8 mouse cellular contexts compared by ENCODE assay signal in the genomic region with DNA sequence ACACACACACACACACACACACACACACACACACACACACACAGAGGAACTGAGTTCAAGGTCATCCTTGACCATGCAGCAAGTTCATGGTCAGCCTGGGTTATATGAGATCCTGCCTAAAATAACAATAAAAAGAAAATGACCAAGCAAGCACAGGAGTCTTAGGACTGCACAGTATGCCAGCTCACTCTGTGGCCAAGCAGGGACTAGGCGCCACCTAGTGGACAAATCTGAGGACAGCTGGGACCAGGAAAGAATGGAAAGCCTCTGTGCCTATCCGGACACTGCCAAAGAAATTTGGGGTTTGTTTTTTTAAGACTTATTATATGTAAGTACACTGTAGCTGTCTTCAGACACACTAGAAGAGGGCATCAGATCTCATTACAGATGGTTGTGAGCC. TPM values are rescaled to one million over a fixed set of nuclear protein-coding genes. Genes with fewer than 3 reads are reported as not detected.
DNase-seq lines count a peak whose midpoint lies in the region; ATAC-seq and TF ChIP-seq lines count a peak whose summit lies in the region.

No protein-coding gene starts in this region.

- no peak overlapping the region for H3K4me3 ChIP-seq in C2C12 (ENCODE audit: insufficient read depth, poor library complexity, severe bottlenecking)
- H3K4me3 ChIP-seq in embryonic facial prominence, embryonic 10.5 days: no peak overlapping the region
- H3K4me3 ChIP-seq in kidney, embryonic 15.5 days (replicated peaks): no peak overlapping the region
- no peak overlapping the region for H3K4me3 ChIP-seq in liver, embryonic 12.5 days
- no peak overlapping the region for H3K4me3 ChIP-seq in stomach, embryonic 15.5 days (replicated peaks)

- DNase-seq in adrenal gland, postnatal 10 days: peak; percentile 84
- DNase-seq in embryonic facial prominence, embryonic 10.5 days (ENCODE audit: low spot score): peak; percentile 81
- DNase-seq in heart, adult 8-10 months (ENCODE audit: low spot score): peak; percentile 81
- DNase-seq in natural killer cell, adult 2 months (ENCODE audit: low spot score in 2 of 2): peak; percentile 51 to 68

- peaks cover 87% of the 10 kb centered on the region for H3K36me3 ChIP-seq in C2C12 (ENCODE audit: control insufficient read depth, insufficient read depth)
- H3K36me3 ChIP-seq in embryonic facial prominence, embryonic 10.5 days (replicated peaks): peaks cover 89% of the 10 kb centered on the region
- H3K36me3 ChIP-seq in kidney, embryonic 15.5 days: peaks cover 82% of the 10 kb centered on the region
- peaks cover 84% of the 10 kb centered on the region for H3K36me3 ChIP-seq in liver, embryonic 12.5 days
- peaks cover 56% of the 10 kb centered on the region for H3K36me3 ChIP-seq in stomach, embryonic 15.5 days

- H3K27ac ChIP-seq in embryonic facial prominence, embryonic 10.5 days (replicated peaks): no peak overlapping the region
- no peak overlapping the region for H3K27ac ChIP-seq in kidney, embryonic 15.5 days
- H3K27ac ChIP-seq in liver, embryonic 12.5 days: peak overlapping the region; percentile 60
- no peak overlapping the region for H3K27ac ChIP-seq in stomach, embryonic 15.5 days

- H3K4me2 ChIP-seq in kidney, embryonic 15.5 days: no peak overlapping the region
- no peak overlapping the region for H3K4me2 ChIP-seq in liver, embryonic 12.5 days
- H3K4me2 ChIP-seq in stomach, embryonic 15.5 days: no peak overlapping the region

- 23% methylated on average over 2 of the region's 2 CpGs for WGBS in embryonic facial prominence, embryonic 10.5 days
- 19% methylated on average over 2 of the region's 2 CpGs for WGBS in kidney, embryonic 15.5 days
- 38% methylated on average over 2 of the region's 2 CpGs for WGBS in liver, embryonic 12.5 days (ENCODE audit: insufficient replicate concordance)
- WGBS in stomach, embryonic 15.5 days: 9% methylated on average over 2 of the region's 2 CpGs

- peaks cover 2% of the 10 kb centered on the region for H3K79me3 ChIP-seq in C2C12 (ENCODE audit: low read depth)

- peaks cover 9% of the 10 kb centered on the region for H3K4me1 ChIP-seq in embryonic facial prominence, embryonic 10.5 days
- peaks cover 14% of the 10 kb centered on the region for H3K4me1 ChIP-seq in kidney, embryonic 15.5 days
- H3K4me1 ChIP-seq in liver, embryonic 12.5 days: peaks cover 33% of the 10 kb centered on the region
- H3K4me1 ChIP-seq in stomach, embryonic 15.5 days: peaks cover 9% of the 10 kb centered on the region

- H3ac ChIP-seq in C2C12 (ENCODE audit: control insufficient read depth, insufficient read length, low read depth): no peak overlapping the region

- peaks cover 7% of the 10 kb centered on the region for H3K79me2 ChIP-seq in C2C12 (ENCODE audit: control insufficient read depth, insufficient read depth)

- ATAC-seq in kidney, embryonic 15.5 days (replicated peaks; ENCODE audit: low FRiP score): peak; percentile 74
- 0 out of 2 replicates have a peak, but pooled peaks have one; percentile 30 for ATAC-seq in liver, embryonic 12.5 days
- peak; percentile 74 for ATAC-seq in stomach, embryonic 15.5 days (ENCODE audit: insufficient read depth, low FRiP score, low read depth)

- peak; percentile 82 for TF ChIP-seq CTCF in C2C12 (IDR thresholded peaks at IDR 0.05; ENCODE audit: control insufficient read depth, insufficient read depth, insufficient read length)

- H3K9ac ChIP-seq in kidney, embryonic 15.5 days: no peak overlapping the region
- H3K9ac ChIP-seq in liver, embryonic 12.5 days: no peak overlapping the region
- H3K9ac ChIP-seq in stomach, embryonic 15.5 days: no peak overlapping the region

- no peaks in the 10 kb centered on the region for H3K27me3 ChIP-seq in C2C12 (ENCODE audit: control insufficient read depth, insufficient read depth, insufficient read length)
- no peaks in the 10 kb centered on the region for H3K27me3 ChIP-seq in embryonic facial prominence, embryonic 10.5 days (replicated peaks; ENCODE audit: low read depth, poor library complexity, severe bottlenecking)
- no peaks in the 10 kb centered on the region for H3K27me3 ChIP-seq in kidney, embryonic 15.5 days
- no peaks in the 10 kb centered on the region for H3K27me3 ChIP-seq in liver, embryonic 12.5 days (replicated peaks)
- H3K27me3 ChIP-seq in stomach, embryonic 15.5 days (replicated peaks): no peaks in the 10 kb centered on the region

- peaks cover 10% of the 10 kb centered on the region; the same call in 1 of the 2 replicates for H3K9me3 ChIP-seq in embryonic facial prominence, embryonic 10.5 days
- no peaks in the 10 kb centered on the region for H3K9me3 ChIP-seq in kidney, embryonic 15.5 days (replicated peaks)
- peaks cover 7% of the 10 kb centered on the region for H3K9me3 ChIP-seq in liver, embryonic 12.5 days (replicated peaks)
- H3K9me3 ChIP-seq in stomach, embryonic 15.5 days: no peaks in the 10 kb centered on the region

TF ChIP-seq in C2C12, 6 proteins besides CTCF, POLR2A, EP300 and RAD21:
- TF ChIP-seq USF1 (IDR thresholded peaks at IDR 0.05; ENCODE audit: low read depth): no peak
- no peak for TF ChIP-seq MAX (IDR thresholded peaks at IDR 0.05)

RNA-seq across cellular contexts. Expression of a gene that starts 35.2 kb away (rescaled TPM):
- polyA plus RNA-seq in C2C12 (2012; fragmentation: generic; extraction: Trizol): 62.6 TPM
- 100 to 1,000 TPM; 104 to 137 TPM for total RNA-seq in adrenal gland, postnatal 10 days (2021)
- 240 and 247 TPM in 2 replicates for polyA plus RNA-seq in embryonic facial prominence, embryonic 10.5 days (2016; fragmentation: Nextera tagmentation; extraction: Ambion mirVana)
- total RNA-seq in heart, adult 8-10 months (2022): 10 to 100 TPM; 47.4 to 70.9 (median 55.8) TPM
- polyA plus RNA-seq in kidney, embryonic 15.5 days (2015; fragmentation: Nextera tagmentation; extraction: Ambion mirVana): 257 and 267 TPM in 2 replicates
- 170 and 173 TPM in 2 replicates for polyA plus RNA-seq in liver, embryonic 12.5 days (2016; fragmentation: Nextera tagmentation; extraction: Ambion mirVana)
- 226 and 233 TPM in 2 replicates for polyA plus RNA-seq in stomach, embryonic 15.5 days (2015; fragmentation: Nextera tagmentation; extraction: Ambion mirVana)

RNA-seq across cellular contexts. Expression of a gene that starts 45.4 kb away (rescaled TPM):
- polyA plus RNA-seq in C2C12 (2012; fragmentation: generic; extraction: Trizol): 139 TPM
- total RNA-seq in adrenal gland, postnatal 10 days (2021): 100 to 1,000 TPM; 109 to 128 TPM
- polyA plus RNA-seq in embryonic facial prominence, embryonic 10.5 days (2016; fragmentation: Nextera tagmentation; extraction: Ambion mirVana): 207 and 211 TPM in 2 replicates
- 100 to 1,000 TPM; 236 to 258 (median 249) TPM for total RNA-seq in heart, adult 8-10 months (2022)
- polyA plus RNA-seq in kidney, embryonic 15.5 days (2015; fragmentation: Nextera tagmentation; extraction: Ambion mirVana): 200 TPM in 2 replicates
- 161 and 169 TPM in 2 replicates for polyA plus RNA-seq in liver, embryonic 12.5 days (2016; fragmentation: Nextera tagmentation; extraction: Ambion mirVana)
- 141 and 144 TPM in 2 replicates for polyA plus RNA-seq in stomach, embryonic 15.5 days (2015; fragmentation: Nextera tagmentation; extraction: Ambion mirVana)
